Mouse (Mus musculus) WW6 (cell line): ENCODE results near the gene Mgat3.

Experiments
- DNase-seq: peaks from one replicate; pipeline ENCODE4 v3.0.0-alpha.2; 2013; ENCODE audit warnings: low read depth, low spot score

Mgat3 gene

GRCm38 (mm10) chr15:80148565-80148964 lies 25.0 kb upstream of the Mgat3 start:
- no peak for DNase-seq

GRCm38 (mm10) chr15:80149517-80149916 lies 24.0 kb upstream of the Mgat3 start:
- no peak for DNase-seq

- no peak for DNase-seq
Measured at GRCm38 (mm10) chr15:80152663-80153062, 20.9 kb upstream of the Mgat3 start.

GRCm38 (mm10) chr15:80153757-80154156 lies 19.8 kb upstream of the Mgat3 start:
- DNase-seq, result no peak

- DNase-seq, result no peak
Measured at GRCm38 (mm10) chr15:80155707-80156106, 17.8 kb upstream of the Mgat3 start.

GRCm38 (mm10) chr15:80157197-80157943 lies 16.2 kb upstream of the Mgat3 start:
- no peak for DNase-seq

- DNase-seq, result no peak
Measured at GRCm38 (mm10) chr15:80158001-80158706, 15.4 kb upstream of the Mgat3 start.

GRCm38 (mm10) chr15:80158707-80159090 lies 14.8 kb upstream of the Mgat3 start:
- no peak for DNase-seq

GRCm38 (mm10) chr15:80159286-80159901 lies 14.1 kb upstream of the Mgat3 start:
- no peak for DNase-seq

- no peak for DNase-seq
Measured at GRCm38 (mm10) chr15:80160223-80160622, 13.3 kb upstream of the Mgat3 start.

GRCm38 (mm10) chr15:80160726-80161125 lies 12.8 kb upstream of the Mgat3 start:
- no peak for DNase-seq

- DNase-seq, result no peak
Measured at GRCm38 (mm10) chr15:80161199-80161598, 12.3 kb upstream of the Mgat3 start.

- DNase-seq, result no peak
Measured at GRCm38 (mm10) chr15:80162401-80162964, 11.0 kb upstream of the Mgat3 start.

- DNase-seq, result no peak
Measured at GRCm38 (mm10) chr15:80163274-80163673, 10.2 kb upstream of the Mgat3 start.

- no peak for DNase-seq
Measured at GRCm38 (mm10) chr15:80163716-80164115, 9.8 kb upstream of the Mgat3 start.

GRCm38 (mm10) chr15:80165396-80165795 lies 8.1 kb upstream of the Mgat3 start:
- no peak for DNase-seq

- DNase-seq, result peak; percentile 52
Measured at GRCm38 (mm10) chr15:80169484-80169883, 4.0 kb upstream of the Mgat3 start.

GRCm38 (mm10) chr15:80170357-80170756 lies 3.2 kb upstream of the Mgat3 start:
- no peak for DNase-seq

GRCm38 (mm10) chr15:80171286-80171685 lies 2.2 kb upstream of the Mgat3 start:
- DNase-seq, result no peak

- DNase-seq, result no peak
Measured at GRCm38 (mm10) chr15:80171791-80172190, 1.7 kb upstream of the Mgat3 start.

- no peak for DNase-seq
Measured at GRCm38 (mm10) chr15:80173781-80174597, 468 bp downstream of the Mgat3 start.

- no peak for DNase-seq
Measured at GRCm38 (mm10) chr15:80174598-80174875, 1.0 kb downstream of the Mgat3 start.
